31 mouse cellular contexts compared by ENCODE assay signal in the genomic region with DNA sequence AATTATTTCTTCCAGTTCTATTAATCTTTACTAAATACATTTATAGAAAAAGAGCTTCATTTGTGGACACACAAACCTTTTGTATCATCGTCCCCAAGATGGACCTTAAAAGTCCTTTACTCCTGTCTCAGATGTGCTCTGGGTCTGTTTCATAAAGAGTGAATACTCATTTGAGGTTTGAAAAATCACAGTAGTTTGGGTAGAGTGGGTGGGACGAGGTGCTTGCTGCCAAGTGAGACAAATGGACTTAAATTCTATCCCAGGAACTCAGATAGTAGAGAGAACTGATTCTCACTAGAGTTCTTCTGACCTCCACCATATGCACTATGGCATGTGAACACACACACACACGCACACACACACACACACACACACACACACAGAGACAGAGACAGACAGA. TPM values are rescaled to one million over a fixed set of nuclear protein-coding genes. Genes with fewer than 3 reads are reported as not detected.
"Had no signal": no experiment of that assay in that cellular context is flagged by ENCODE, and none has a peak within 500 bp of the region (broad histone marks: within the 10 kb centered on the region; RNA-seq: fewer than 3 reads in every experiment).

No protein-coding gene starts in this region.

- H3K4me3 ChIP-seq: limb, embryonic 10.5 days; limb, embryonic 12.5 days; limb, embryonic 13.5 days; limb, embryonic 15.5 days; liver, embryonic 12.5 days; liver, embryonic 13.5 days; liver, embryonic 15.5 days; lung, embryonic 15.5 days; megakaryocyte, embryonic 14.5 days; midbrain, embryonic 10.5 days; midbrain, embryonic 12.5 days; midbrain, embryonic 13.5 days; midbrain, embryonic 15.5 days; myocyte; neural tube, embryonic 12.5 days had no signal

- DNase-seq: left cerebral cortex, postnatal 4 days; liver; liver, embryonic 13.5 days; liver, postnatal 0 days; lung, adult 18-20 months; lung, adult 2 months; lung, embryonic 14.5 days; lung, postnatal 10 days; lung, postnatal 14 days; lung, postnatal 36 days; lung, postnatal 4 days; midbrain, embryonic 14.5 days had no signal

- H3K27ac ChIP-seq: limb, embryonic 10.5 days; limb, embryonic 12.5 days; limb, embryonic 13.5 days; limb, embryonic 15.5 days; liver, embryonic 12.5 days; liver, embryonic 13.5 days; liver, embryonic 14.5 days; liver, embryonic 15.5 days; lung, embryonic 15.5 days; macrophage; midbrain, embryonic 10.5 days; midbrain, embryonic 12.5 days; midbrain, embryonic 13.5 days; midbrain, embryonic 15.5 days; neural tube, embryonic 12.5 days had no signal

- ATAC-seq: liver, embryonic 12.5 days; liver, postnatal 0 days; lung, postnatal 0 days; midbrain, embryonic 13.5 days; midbrain, embryonic 15.5 days; midbrain, embryonic 16.5 days had no signal

RNA-seq across cellular contexts. Expression of a gene that starts 16.1 kb away (rescaled TPM):
- total RNA-seq: monocyte, adult 5-6 weeks had no signal
